ENCODE assay signal across 9 mouse cellular contexts in genomic region chr5:144545653-144546422, GRCm38 (mm10). TPM values are rescaled to one million over a fixed set of nuclear protein-coding genes. Genes with fewer than 3 reads are reported as not detected.
DNase-seq lines count a peak whose midpoint lies in the region; ATAC-seq and TF ChIP-seq lines count a peak whose summit lies in the region.
"Had no signal": no experiment of that assay in that cellular context is flagged by ENCODE, and none has a peak within 500 bp of the region (broad histone marks: within the 10 kb centered on the region; RNA-seq: fewer than 3 reads in every experiment).

Gene Nptx2, plus strand, starts transcription at chr5:144545902.

- TF ChIP-seq CTCF in ES-Bruce4 (IDR thresholded peaks at IDR 0.05; ENCODE audit: low read depth, low read length), result no peak
- 0 out of 2 replicates have a peak, but pooled peaks have one; percentile 9 for TF ChIP-seq CTCF in olfactory bulb, adult 2 months (IDR thresholded peaks at IDR 0.05; ENCODE audit: insufficient read depth, low read depth, low read length)

- no peak within 1 kb of the TSS for H3K27ac ChIP-seq in ES-Bruce4 (ENCODE audit: insufficient read depth, low read length)
- H3K27ac ChIP-seq in liver, embryonic 15.5 days (replicated peaks), result no peak within 1 kb of the TSS
- H3K27ac ChIP-seq in olfactory bulb, adult 2 months (ENCODE audit: insufficient read depth, low read depth, low read length), result peak within 1 kb of the TSS; percentile 45; the same call in 1 of the 2 replicates

- H3K4me3 ChIP-seq in ES-Bruce4 (ENCODE audit: low read depth, low read length), result peak within 1 kb of the TSS; percentile 57
- peak within 1 kb of the TSS; percentile 22 for H3K4me3 ChIP-seq in liver, embryonic 15.5 days (replicated peaks)
- H3K4me3 ChIP-seq in olfactory bulb, adult 2 months (ENCODE audit: insufficient read depth, low read depth, low read length), result peak within 1 kb of the TSS; percentile 63

- TF ChIP-seq EP300 in ES-Bruce4 (IDR thresholded peaks at IDR 0.05; ENCODE audit: insufficient read depth, low read depth, low read length), result no peak

- H3K4me2 ChIP-seq in liver, embryonic 15.5 days, result peak within 1 kb of the TSS; percentile 52

- H3K9me3 ChIP-seq in ES-Bruce4 (replicated peaks; ENCODE audit: control insufficient read depth, insufficient read depth, low read length, poor library complexity, severe bottlenecking), result no peaks in the 10 kb centered on the region
- no peaks in the 10 kb centered on the region for H3K9me3 ChIP-seq in liver, embryonic 15.5 days (replicated peaks)

- TF ChIP-seq POLR2A in ES-Bruce4 (IDR thresholded peaks at IDR 0.05; ENCODE audit: insufficient read depth, low read length), result peak; percentile 87
- peak; percentile 97 for TF ChIP-seq POLR2A in olfactory bulb, adult 2 months (IDR thresholded peaks at IDR 0.05; ENCODE audit: insufficient read depth, low read depth, low read length)

- intact Hi-C loops in heart, postnatal 36 days (cut with DNase I), result no loop called here

- WGBS in liver, embryonic 15.5 days (ENCODE audit: insufficient replicate concordance), result 2% methylated on average over 99 of the region's 99 CpGs
- under 1% methylated on average over 99 of the region's 99 CpGs for WGBS in olfactory bulb, adult 2 months

- H3K36me3 ChIP-seq in ES-Bruce4 (ENCODE audit: control insufficient read depth, insufficient read depth, low read length, poor library complexity, severe bottlenecking), result no peaks in the 10 kb centered on the region
- H3K36me3 ChIP-seq in liver, embryonic 15.5 days (replicated peaks), result no peaks in the 10 kb centered on the region

- peak within 1 kb of the TSS; percentile 70 for H3K9ac ChIP-seq in ES-Bruce4 (ENCODE audit: low read depth, poor library complexity, severe bottlenecking)
- no peak within 1 kb of the TSS for H3K9ac ChIP-seq in liver, embryonic 15.5 days

- DNase-seq in cerebellum, adult 9-10 months, result peak; percentile 11
- DNase-seq in frontal cortex, adult 2 months (ENCODE audit: extremely low spot score in 1 of 2, low spot score in 1 of 2), result peak; percentile 41 to 91
- peak; percentile 51 to 53 for DNase-seq in heart, postnatal 36 days
- peak; percentile 71 to 87 for DNase-seq in layer of hippocampus, adult 18-20 months (ENCODE audit: low spot score in 2 of 2)
- DNase-seq in urinary bladder, adult 2 months (ENCODE audit: low spot score), result peak; percentile 68

- peaks cover 1% of the 10 kb centered on the region for H3K4me1 ChIP-seq in ES-Bruce4 (ENCODE audit: control insufficient read depth, insufficient read depth, low read length)
- H3K4me1 ChIP-seq in liver, embryonic 15.5 days (replicated peaks), result peaks cover 8% of the 10 kb centered on the region; the same call in 1 of the 2 replicates
- H3K4me1 ChIP-seq in olfactory bulb, adult 2 months (ENCODE audit: control insufficient read depth, insufficient read depth, low read length), result peaks cover 22% of the 10 kb centered on the region

- ATAC-seq in liver, embryonic 15.5 days (ENCODE audit: insufficient read depth), result peak; percentile 28; the same call in 1 of the 2 replicates

- peaks cover 8% of the 10 kb centered on the region for H3K27me3 ChIP-seq in ES-Bruce4 (ENCODE audit: control insufficient read depth, insufficient read depth, low read length, poor library complexity, severe bottlenecking)
- peaks cover 55% of the 10 kb centered on the region for H3K27me3 ChIP-seq in liver, embryonic 15.5 days

RNA-seq across cellular contexts. Expression of gene Nptx2, which starts in this region (rescaled TPM):
- polyA plus RNA-seq in ES-Bruce4 (2011; ENCODE audit: insufficient read depth, insufficient read length, low read depth, missing spikeins), result 5.9 and 7.8 TPM in 2 replicates
- 44.1 and 57.9 TPM in 2 replicates for polyA plus RNA-seq in frontal cortex, adult 2 months (2012; rRNA removed)
- under 1 TPM; 0.11 to 0.14 TPM for total RNA-seq in heart, postnatal 36 days (2021)
- 10 to 100 TPM; 40.4 to 46.3 TPM for total RNA-seq in layer of hippocampus, adult 18-20 months (2021)
- polyA plus RNA-seq in liver, embryonic 15.5 days (2015; fragmentation: Nextera tagmentation; extraction: Ambion mirVana), result 0.03 TPM in 1 of 2 replicates, not detected in the other
- not detected in 2 replicates for polyA plus RNA-seq in olfactory bulb, adult 2 months (2012; ENCODE audit: insufficient read depth, insufficient read length, low replicate concordance, missing spikeins)
- 13.5 and 13.6 TPM in 2 replicates for polyA plus RNA-seq in urinary bladder, adult 2 months (2012; rRNA removed)
- total RNA-seq: CH12.LX had no signal

Comparison
In these comparisons a context has a peak if more than half of its experiments do, and no peak if none do; other contexts are left out.
1. RNA of gene Nptx2 (total RNA-seq): 40.4 to 46.3 TPM in layer of hippocampus, adult 18-20 months; 0.11 to 0.14 TPM in heart, postnatal 36 days; every median in the first group is over 10 times any median in the second.
2. Peak in DNase-seq in heart, postnatal 36 days; RNA of the gene not detected or under 1 TPM.
3. Peak in ATAC-seq, H3K4me3 ChIP-seq and H3K4me2 ChIP-seq in liver, embryonic 15.5 days; RNA of the gene not detected or under 1 TPM.
4. DNase-seq: peak in every context shown above with its lines; median percentile 79 in layer of hippocampus, adult 18-20 months; 68 in urinary bladder, adult 2 months; 66 in frontal cortex, adult 2 months; 52 in heart, postnatal 36 days; 11 in cerebellum, adult 9-10 months.
5. Peak in every context shown above with its lines, with median percentiles within 50 percentile points of each other: H3K4me3 ChIP-seq.